Mouse (Mus musculus): ENCODE data around the gene Catsper2.

DNA sequence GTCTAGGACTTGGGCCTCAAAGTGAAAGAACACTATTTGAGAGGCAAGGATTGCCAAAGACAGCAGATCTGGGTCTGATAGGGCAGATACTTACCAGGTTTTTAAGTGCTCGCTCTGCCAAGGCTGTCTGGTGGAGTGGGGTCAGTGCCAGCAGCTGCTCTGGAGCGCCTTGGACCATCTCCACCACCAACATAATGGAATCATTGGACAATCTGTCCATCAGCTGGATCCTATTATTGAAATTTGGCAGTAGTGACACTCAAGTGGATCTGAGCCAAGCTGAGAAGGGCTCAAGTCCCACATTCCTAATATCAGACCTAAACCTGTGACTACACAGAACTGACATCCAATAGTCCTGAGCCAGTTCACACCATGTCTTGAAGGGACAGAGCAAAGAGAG, 44.8 kb downstream of the Catsper2 start:
- TF ChIP-seq CTCF (IDR thresholded peaks at IDR 0.05; ENCODE audit: borderline replicate concordance, extremely low read depth, insufficient read depth, insufficient read length) (no peak), POLR2A (IDR thresholded peaks at IDR 0.05; ENCODE audit: borderline replicate concordance, extremely low read depth, insufficient read depth, insufficient read length, poor library complexity, severe bottlenecking) (no peak)
